Mouse (Mus musculus) neural tube, embryonic 13.5 days (tissue): ENCODE data around the gene Gas7. TPM values are rescaled to one million over a fixed set of nuclear protein-coding genes. Genes with fewer than 3 reads are reported as not detected.
A peak's percentile ranks its signal among the peaks of the same experiment; 100 is the strongest.

Experiments used
- ATAC-seq: fragments of 200-750 bp; cut with Nextera tagmentation; 2 replicates; pipeline ENCODE4 v1.8.0; 2017; ENCODE audit warnings: low read depth, mild to moderate bottlenecking, moderate TSS enrichment, moderate library complexity
- H3K27ac ChIP-seq: fragments of 300-500 bp; sonication (generic); replicated peaks from 2 replicates; pipeline ENCODE4 v1.5.1; 2015; ENCODE audit warnings: moderate library complexity, mild to moderate bottlenecking, inconsistent platforms
- H3K27me3 ChIP-seq: fragments of 300-500 bp; sonication (generic); 2 replicates; pipeline ENCODE4 v1.6.1; 2015; ENCODE audit warnings: mild to moderate bottlenecking, inconsistent platforms
- H3K36me3 ChIP-seq: fragments of 300-500 bp; sonication (generic); 2 replicates; pipeline ENCODE4 v1.6.1; 2015; ENCODE audit warnings: mild to moderate bottlenecking, inconsistent platforms
- H3K4me1 ChIP-seq: fragments of 300-500 bp; sonication (generic); replicated peaks from 2 replicates; pipeline ENCODE4 v1.6.1; 2015; ENCODE audit warnings: inconsistent platforms
- H3K4me2 ChIP-seq: fragments of 300-500 bp; sonication (generic); 2 replicates; pipeline ENCODE4 v1.6.1; 2015; ENCODE audit warnings: inconsistent platforms, mild to moderate bottlenecking, moderate library complexity
- H3K4me3 ChIP-seq: fragments of 300-500 bp; sonication (generic); 2 replicates; pipeline ENCODE4 v1.5.1; 2015; ENCODE audit warnings: mild to moderate bottlenecking, inconsistent platforms
- H3K9ac ChIP-seq: fragments of 300-500 bp; sonication (generic); 2 replicates; pipeline ENCODE4 v1.6.1; 2015; ENCODE audit warnings: moderate library complexity, mild to moderate bottlenecking, inconsistent platforms
- H3K9me3 ChIP-seq: fragments of 300-500 bp; sonication (generic); 2 replicates; pipeline ENCODE4 v1.6.1; 2016; ENCODE audit warnings: inconsistent platforms
- WGBS: fragments of 180-500 bp; shearing (Covaris S2); methylation state at CpG from one replicate; pipeline ENCODE4 v1.1.7; 2015; 5-methylcytosine and 5-hydroxymethylcytosine counted together
- polyA plus RNA-seq: library from polyadenylated mRNA; unstranded; fragments of >200 nt; fragmentation: Nextera tagmentation; extraction: Ambion mirVana; gene quantifications from 2 replicates; pipeline ENCODE4 v1.2.1, GENCODE M21; 2015

The Gas7 gene
- polyA plus RNA-seq, 1 experiment from 2014 or later: 12.8 TPM

DNA sequence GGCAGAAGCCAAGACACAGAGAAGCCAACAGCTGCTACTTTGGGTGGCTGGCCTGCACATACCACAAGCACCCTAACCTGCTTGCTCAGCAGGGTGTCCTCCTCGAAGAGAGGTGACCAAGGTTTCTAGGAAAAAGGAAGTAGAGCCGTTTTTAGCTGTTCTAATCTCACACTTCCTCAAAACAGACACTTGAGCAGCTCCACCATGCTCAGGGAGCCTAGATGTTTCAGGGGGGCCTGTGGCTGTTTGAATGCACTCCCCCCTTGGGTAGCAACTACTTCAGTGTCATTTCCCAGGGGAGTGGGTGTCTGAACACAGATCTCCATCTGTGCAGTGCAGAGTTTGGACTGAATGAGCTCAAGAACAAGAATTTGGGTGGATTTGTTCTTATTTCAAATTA is 149.2 kb downstream of the Gas7 start:
- no peaks in the 10 kb centered on the region for H3K9me3 ChIP-seq
- no peak for ATAC-seq
- no peak overlapping the region for H3K9ac ChIP-seq
- H3K4me2 ChIP-seq: no peak overlapping the region
- H3K4me1 ChIP-seq: peaks cover 11% of the 10 kb centered on the region
- 58% methylated on average over 2 of the region's 2 CpGs for WGBS
- no peaks in the 10 kb centered on the region for H3K36me3 ChIP-seq
- no peak overlapping the region for H3K27ac ChIP-seq
- H3K27me3 ChIP-seq: no peaks in the 10 kb centered on the region
- no peak overlapping the region for H3K4me3 ChIP-seq

DNA sequence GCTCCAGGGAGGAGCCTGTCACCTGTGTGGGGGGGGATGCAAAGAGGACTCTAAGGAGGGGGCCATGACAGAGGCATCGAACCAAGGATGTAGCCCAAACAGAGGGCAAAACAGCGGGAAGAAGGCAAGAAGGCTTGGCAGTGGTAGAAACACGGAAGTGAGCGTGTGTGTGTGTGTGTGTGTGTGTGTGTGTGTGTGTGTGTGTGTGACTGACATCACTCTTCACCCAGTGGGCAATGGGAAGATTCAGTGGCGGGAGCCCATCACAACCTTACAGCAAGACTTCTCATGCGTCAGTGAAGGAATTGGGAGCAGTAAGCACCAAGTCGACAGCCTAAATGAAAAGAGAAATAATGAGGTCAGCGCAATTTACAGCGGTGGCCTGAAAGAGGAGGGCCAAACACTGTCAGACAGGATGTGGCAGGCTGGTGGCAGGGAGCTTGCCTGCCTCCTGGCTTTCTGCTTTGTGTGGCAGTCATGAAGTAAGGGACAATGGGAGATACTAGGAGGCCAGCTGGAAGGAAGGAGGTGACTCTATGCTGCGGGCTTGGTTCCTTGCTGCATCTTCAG is 153.0 kb downstream of the Gas7 start:
- Histone ChIP-seq H3K4me1 (peaks cover 2% of the 10 kb centered on the region), H3K4me3 (no peak overlapping the region), H3K9me3 (no peaks in the 10 kb centered on the region), H3K36me3 (no peaks in the 10 kb centered on the region), H3K27ac (no peak overlapping the region), H3K9ac (no peak overlapping the region), H3K27me3 (no peaks in the 10 kb centered on the region), H3K4me2 (no peak overlapping the region)
- 66% methylated on average over 10 of the region's 10 CpGs for WGBS
- ATAC-seq: no peak

DNA sequence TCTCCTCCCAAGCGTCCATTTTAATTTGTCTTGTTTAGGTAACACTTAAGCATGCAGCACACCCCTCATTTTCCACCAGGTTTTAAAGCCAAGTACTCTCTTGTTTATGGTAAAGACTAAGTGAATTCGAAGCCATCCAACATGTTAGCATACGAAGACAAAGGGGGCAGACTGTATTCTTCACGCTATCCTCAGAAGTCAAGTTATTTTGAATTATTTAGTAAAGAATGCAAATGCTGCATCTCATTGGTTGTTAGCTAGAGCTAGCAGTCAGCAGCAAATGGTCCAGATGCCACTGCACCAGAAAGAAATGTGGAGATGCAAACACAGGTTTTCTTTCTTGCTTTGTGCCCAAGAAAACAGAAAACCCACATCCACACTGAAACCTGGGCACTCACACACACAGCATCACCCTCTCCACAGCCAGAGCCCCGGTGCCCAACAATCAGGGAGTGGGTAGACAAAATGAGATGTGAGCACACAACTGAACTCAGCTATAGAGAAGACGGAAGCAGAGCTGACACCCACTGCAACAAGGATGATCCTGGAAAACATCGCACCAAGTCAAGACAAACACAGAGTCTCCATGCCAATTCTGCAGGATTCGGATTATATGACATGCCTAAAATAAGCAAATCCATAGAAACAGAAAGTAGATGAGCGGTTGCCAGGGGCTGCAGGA is 157.1 kb downstream of the Gas7 start:
- H3K4me1 ChIP-seq: no peaks in the 10 kb centered on the region

DNA sequence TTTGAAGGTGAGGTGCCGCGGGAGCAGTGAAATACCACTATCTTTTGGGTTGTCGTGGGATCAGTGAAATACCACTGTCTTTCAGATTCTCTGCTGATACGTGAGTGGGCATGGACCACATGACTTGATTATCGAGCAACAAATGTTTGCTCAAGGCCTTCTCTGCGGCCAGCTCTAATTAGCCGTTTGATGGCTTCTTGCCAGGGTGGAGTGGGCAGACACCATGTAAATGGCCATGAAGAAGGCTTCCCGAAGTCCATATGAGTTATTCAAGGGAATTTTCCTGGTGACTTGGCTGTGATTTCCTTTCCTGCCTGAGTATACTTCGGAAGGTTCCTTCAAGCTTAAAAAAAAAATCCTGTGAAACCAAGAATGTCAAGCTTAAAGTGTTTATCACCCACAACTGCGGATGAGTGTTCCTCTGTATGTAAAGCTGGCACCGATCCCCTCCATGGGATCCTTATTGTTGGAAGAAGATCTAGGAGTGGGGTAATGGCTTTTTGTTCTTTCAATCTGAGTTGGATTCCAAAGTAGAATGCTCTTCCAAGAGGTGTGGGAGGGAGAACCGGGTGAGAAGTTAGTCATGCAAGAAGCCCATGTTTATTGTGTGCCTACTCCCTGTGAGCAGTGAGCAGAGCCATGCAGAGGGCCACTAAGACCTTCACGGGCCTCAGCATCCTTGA is 161.5 kb downstream of the Gas7 start:
- Histone ChIP-seq H3K27ac (no peak overlapping the region), H3K4me2 (no peak overlapping the region), H3K36me3 (no peaks in the 10 kb centered on the region), H3K9ac (no peak overlapping the region), H3K27me3 (no peaks in the 10 kb centered on the region), H3K9me3 (no peaks in the 10 kb centered on the region), H3K4me3 (no peak overlapping the region), H3K4me1 (no peaks in the 10 kb centered on the region)
- 90% methylated on average over 13 of the region's 13 CpGs for WGBS
- no peak for ATAC-seq

More for the DNA sequence above, 157.1 kb downstream of the Gas7 start:
- Histone ChIP-seq H3K27me3 (no peaks in the 10 kb centered on the region), H3K4me2 (no peak overlapping the region), H3K9me3 (no peaks in the 10 kb centered on the region), H3K4me3 (no peak overlapping the region), H3K27ac (peak overlapping the region; percentile 9; the same call in 1 of the 2 replicates), H3K36me3 (no peaks in the 10 kb centered on the region), H3K9ac (no peak overlapping the region)
- ATAC-seq: no peak
- WGBS: 78% methylated on average over 9 of the region's 9 CpGs

DNA sequence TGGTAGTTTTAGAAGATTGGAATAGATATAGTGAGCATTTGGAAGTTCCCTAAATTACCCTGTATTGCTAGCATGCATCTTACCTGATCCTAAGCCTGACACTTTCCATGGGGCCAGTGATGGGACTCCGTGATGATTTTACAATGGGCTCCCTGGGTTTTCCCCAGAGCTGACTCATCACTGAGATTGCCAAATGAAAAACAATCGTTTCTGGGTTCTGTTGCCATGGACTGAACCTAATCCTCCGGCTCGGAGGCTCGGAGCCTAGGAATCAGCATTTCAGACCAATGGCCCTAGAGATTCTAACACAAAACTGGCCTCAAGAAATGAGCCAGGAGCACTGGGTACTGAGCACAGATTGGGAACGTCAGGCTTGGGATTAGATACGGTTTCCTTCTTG is 167.1 kb downstream of the Gas7 start:
- Histone ChIP-seq H3K4me1 (no peaks in the 10 kb centered on the region), H3K4me2 (no peak overlapping the region), H3K9ac (no peak overlapping the region), H3K9me3 (no peaks in the 10 kb centered on the region), H3K27me3 (no peaks in the 10 kb centered on the region), H3K36me3 (no peaks in the 10 kb centered on the region), H3K4me3 (no peak overlapping the region), H3K27ac (no peak overlapping the region)
- ATAC-seq: no peak
- 88% methylated on average over 7 of the region's 7 CpGs for WGBS

DNA sequence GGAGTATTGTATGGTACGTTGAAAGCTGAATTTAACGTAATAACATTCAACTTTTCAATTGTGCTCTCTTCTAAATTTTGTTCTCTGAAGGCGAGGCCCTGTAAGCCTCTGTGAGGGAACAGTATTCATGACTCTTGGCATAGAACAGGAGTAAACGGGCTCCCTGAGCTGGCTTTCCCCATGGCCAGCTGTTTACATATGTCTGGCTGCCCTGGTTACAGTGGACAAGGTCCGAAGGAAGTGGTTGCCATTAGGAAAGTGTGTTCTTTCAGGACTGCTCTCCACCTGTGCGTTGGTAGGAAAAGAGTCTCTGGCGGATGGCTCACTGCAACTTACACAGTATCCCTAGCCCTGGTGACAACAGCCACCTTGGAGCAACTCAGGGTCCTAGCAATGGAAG is 171.9 kb downstream of the Gas7 start:
- H3K4me1 ChIP-seq: no peaks in the 10 kb centered on the region
- WGBS: 87% methylated on average over 7 of the region's 7 CpGs
- H3K36me3 ChIP-seq: no peaks in the 10 kb centered on the region
- H3K27ac ChIP-seq: no peak overlapping the region
- H3K9ac ChIP-seq: no peak overlapping the region
- no peak for ATAC-seq
- H3K27me3 ChIP-seq: no peaks in the 10 kb centered on the region
- no peaks in the 10 kb centered on the region for H3K9me3 ChIP-seq
- H3K4me2 ChIP-seq: no peak overlapping the region
- no peak overlapping the region for H3K4me3 ChIP-seq

DNA sequence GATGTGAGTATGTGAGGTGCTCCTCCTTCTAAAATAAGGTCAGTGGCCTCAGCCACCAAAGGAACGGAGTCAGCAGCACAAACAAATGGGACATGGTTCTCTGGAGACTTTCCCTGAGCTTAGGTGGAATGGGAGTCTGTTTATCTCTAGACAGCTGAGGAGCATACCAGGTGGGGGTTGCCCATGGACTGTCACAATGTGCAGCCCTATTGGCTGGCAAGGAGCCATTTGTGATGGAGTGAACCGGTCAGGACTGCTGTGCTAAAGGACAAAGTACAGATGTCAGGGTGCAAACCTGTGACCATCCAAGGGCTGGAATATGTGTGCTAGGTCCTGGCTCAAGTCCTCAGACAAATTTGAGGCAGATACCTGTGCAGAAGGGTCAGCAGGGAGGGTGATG is 173.3 kb downstream of the Gas7 start:
- Histone ChIP-seq H3K27me3 (no peaks in the 10 kb centered on the region), H3K9me3 (no peaks in the 10 kb centered on the region), H3K9ac (no peak overlapping the region), H3K27ac (no peak overlapping the region), H3K36me3 (no peaks in the 10 kb centered on the region), H3K4me1 (no peaks in the 10 kb centered on the region), H3K4me3 (no peak overlapping the region), H3K4me2 (no peak overlapping the region)
- no peak for ATAC-seq
- WGBS: 80% methylated on average over 2 of the region's 2 CpGs

GRCm38 (mm10) chr11:67632906-67633305 is 177.7 kb downstream of the Gas7 start:
- ATAC-seq: no peak
- Histone ChIP-seq H3K27ac (no peak overlapping the region), H3K4me2 (no peak overlapping the region), H3K4me3 (no peak overlapping the region), H3K27me3 (no peaks in the 10 kb centered on the region), H3K36me3 (no peaks in the 10 kb centered on the region), H3K9ac (no peak overlapping the region), H3K9me3 (no peaks in the 10 kb centered on the region), H3K4me1 (no peaks in the 10 kb centered on the region; the same call in 1 of the 2 replicates)
- 85% methylated on average over 8 of the region's 8 CpGs for WGBS

GRCm38 (mm10) chr11:67633620-67634229 is 178.5 kb downstream of the Gas7 start:
- no peak for ATAC-seq
- H3K27me3 ChIP-seq: no peaks in the 10 kb centered on the region
- no peak overlapping the region for H3K9ac ChIP-seq
- no peak overlapping the region for H3K4me3 ChIP-seq
- 65% methylated on average over 3 of the region's 3 CpGs for WGBS
- H3K4me1 ChIP-seq: no peaks in the 10 kb centered on the region; the same call in 1 of the 2 replicates
- H3K27ac ChIP-seq: no peak overlapping the region
- no peaks in the 10 kb centered on the region for H3K36me3 ChIP-seq
- no peak overlapping the region for H3K4me2 ChIP-seq
- H3K9me3 ChIP-seq: no peaks in the 10 kb centered on the region

- no peaks in the 10 kb centered on the region for H3K9me3 ChIP-seq
- ATAC-seq: no peak
- no peak overlapping the region for H3K4me2 ChIP-seq
- H3K9ac ChIP-seq: no peak overlapping the region
- 68% methylated on average over 4 of the region's 4 CpGs for WGBS
- no peak overlapping the region for H3K27ac ChIP-seq
- H3K36me3 ChIP-seq: no peaks in the 10 kb centered on the region
- H3K27me3 ChIP-seq: no peaks in the 10 kb centered on the region
- no peak overlapping the region for H3K4me3 ChIP-seq
- no peaks in the 10 kb centered on the region; the same call in 1 of the 2 replicates for H3K4me1 ChIP-seq
Measured at GRCm38 (mm10) chr11:67636201-67636600, 181.0 kb downstream of the Gas7 start.

- H3K9ac ChIP-seq: no peak overlapping the region
- H3K27me3 ChIP-seq: no peaks in the 10 kb centered on the region
- H3K27ac ChIP-seq: no peak overlapping the region
- H3K9me3 ChIP-seq: no peaks in the 10 kb centered on the region
- H3K4me1 ChIP-seq: no peaks in the 10 kb centered on the region; the same call in 1 of the 2 replicates
- no peak overlapping the region for H3K4me3 ChIP-seq
- WGBS: 58% methylated on average over 6 of the region's 6 CpGs
- no peak overlapping the region for H3K4me2 ChIP-seq
- no peaks in the 10 kb centered on the region for H3K36me3 ChIP-seq
- ATAC-seq: no peak
Measured at GRCm38 (mm10) chr11:67636905-67637586, 181.8 kb downstream of the Gas7 start.

GRCm38 (mm10) chr11:67638401-67638800 is 183.2 kb downstream of the Gas7 start:
- H3K4me1 ChIP-seq: no peaks in the 10 kb centered on the region; the same call in 1 of the 2 replicates
- WGBS: 78% methylated on average over 3 of the region's 3 CpGs
- H3K9me3 ChIP-seq: no peaks in the 10 kb centered on the region
- H3K27me3 ChIP-seq: no peaks in the 10 kb centered on the region
- no peaks in the 10 kb centered on the region for H3K36me3 ChIP-seq
- no peak overlapping the region for H3K9ac ChIP-seq
- no peak overlapping the region for H3K4me2 ChIP-seq
- H3K27ac ChIP-seq: no peak overlapping the region
- ATAC-seq: no peak
- H3K4me3 ChIP-seq: no peak overlapping the region
